Mouse (Mus musculus): ENCODE data around the gene Il20.

Il20 gene

GRCm38 (mm10) chr1:130864741-130865140 lies 46.5 kb downstream of the Il20 start:
- no peak for DNase-seq

- no peak for DNase-seq
Measured at GRCm38 (mm10) chr1:130864238-130864637, 47.0 kb downstream of the Il20 start.

GRCm38 (mm10) chr1:130857456-130857855 lies 53.8 kb downstream of the Il20 start:
- DNase-seq = no peak
